Mouse (Mus musculus): Measurements from ENCODE around the gene Scn2b. TPM values are rescaled to one million over a fixed set of nuclear protein-coding genes. Genes with fewer than 3 reads are reported as not detected.

The Scn2b gene
- polyA plus RNA-seq, 1 experiment from 2014 or later: 3.8 TPM

GRCm38 (mm10) chr9:45171073-45171610, 53.6 kb downstream of the Scn2b start:
- Histone ChIP-seq H3K9me3 (ENCODE audit: control insufficient read depth, low read length) (0 out of 2 replicates have a peak, but pooled peaks cover 2% of the 10 kb centered on the region), H3K36me3 (ENCODE audit: control insufficient read depth, insufficient read depth, low read length) (no peaks in the 10 kb centered on the region), H3K9ac (ENCODE audit: low read length) (no peak overlapping the region), H3K27ac (ENCODE audit: low read depth) (no peak overlapping the region), H3K4me1 (replicated peaks; ENCODE audit: control insufficient read depth, insufficient read depth, low read length) (no peaks in the 10 kb centered on the region), H3K4me2 (ENCODE audit: low read length) (no peak overlapping the region), H3K27me3 (replicated peaks; ENCODE audit: control insufficient read depth, insufficient read depth, low read length) (no peaks in the 10 kb centered on the region), H3K4me3 (ENCODE audit: low read depth, low read length) (no peak overlapping the region)
- WGBS: 83% methylated on average over 1 of the region's 1 CpGs
- ATAC-seq (replicated peaks; ENCODE audit: low FRiP score, low TSS enrichment, low read depth) (no peak), DNase-seq (ENCODE audit: low spot score) (no peak)

- WGBS: 61% methylated on average over 3 of the region's 3 CpGs
- Histone ChIP-seq H3K36me3 (ENCODE audit: control insufficient read depth, insufficient read depth, low read length) (no peaks in the 10 kb centered on the region), H3K4me1 (replicated peaks; ENCODE audit: control insufficient read depth, insufficient read depth, low read length) (no peaks in the 10 kb centered on the region), H3K27ac (ENCODE audit: low read depth) (no peak overlapping the region), H3K4me2 (ENCODE audit: low read length) (no peak overlapping the region), H3K9me3 (ENCODE audit: control insufficient read depth, low read length) (0 out of 2 replicates have a peak, but pooled peaks cover 2% of the 10 kb centered on the region), H3K27me3 (replicated peaks; ENCODE audit: control insufficient read depth, insufficient read depth, low read length) (no peaks in the 10 kb centered on the region), H3K9ac (ENCODE audit: low read length) (no peak overlapping the region), H3K4me3 (ENCODE audit: low read depth, low read length) (no peak overlapping the region)
- DNase-seq (ENCODE audit: low spot score): no peak
- ATAC-seq (replicated peaks; ENCODE audit: low FRiP score, low TSS enrichment, low read depth): no peak
Measured at GRCm38 (mm10) chr9:45173475-45173874, 55.9 kb downstream of the Scn2b start.

- H3K27ac ChIP-seq (ENCODE audit: low read depth): no peak overlapping the region
Measured at GRCm38 (mm10) chr9:45179282-45179681, 61.7 kb downstream of the Scn2b start.

More at GRCm38 (mm10) chr9:45179282-45179681, 61.7 kb downstream of the Scn2b start:
- ATAC-seq (replicated peaks; ENCODE audit: low FRiP score, low TSS enrichment, low read depth): no peak
- no peaks in the 10 kb centered on the region for H3K27me3 ChIP-seq (replicated peaks; ENCODE audit: control insufficient read depth, insufficient read depth, low read length)
- DNase-seq (ENCODE audit: low spot score): no peak
- 85% methylated on average over 5 of the region's 5 CpGs for WGBS
- no peaks in the 10 kb centered on the region for H3K4me1 ChIP-seq (replicated peaks; ENCODE audit: control insufficient read depth, insufficient read depth, low read length)
- H3K9me3 ChIP-seq (ENCODE audit: control insufficient read depth, low read length): no peaks in the 10 kb centered on the region
- no peaks in the 10 kb centered on the region for H3K36me3 ChIP-seq (ENCODE audit: control insufficient read depth, insufficient read depth, low read length)
- H3K4me3 ChIP-seq (ENCODE audit: low read depth, low read length): no peak overlapping the region
- H3K9ac ChIP-seq (ENCODE audit: low read length): no peak overlapping the region
- H3K4me2 ChIP-seq (ENCODE audit: low read length): no peak overlapping the region

Other genes starting within 250 kb of the Scn2b start
- gene Kmt2a, start 236.5 kb upstream of the Scn2b start, polyA plus RNA-seq (2014; fragmentation: Nextera tagmentation; extraction: Ambion mirVana): 10.4 and 14.7 TPM in 2 replicates
- gene Atp5l, start 197.0 kb upstream of the Scn2b start, polyA plus RNA-seq (2014; fragmentation: Nextera tagmentation; extraction: Ambion mirVana): 722 and 905 TPM in 2 replicates
- 28.0 and 31.3 TPM in 2 replicates for gene Ube4a, start 152.2 kb upstream of the Scn2b start, polyA plus RNA-seq (2014; fragmentation: Nextera tagmentation; extraction: Ambion mirVana)
- gene Cd3g, start 137.4 kb upstream of the Scn2b start, polyA plus RNA-seq (2014; fragmentation: Nextera tagmentation; extraction: Ambion mirVana): 0.35 and 0.55 TPM in 2 replicates
- gene Cd3d, start 136.0 kb upstream of the Scn2b start, polyA plus RNA-seq (2014; fragmentation: Nextera tagmentation; extraction: Ambion mirVana): not detected in 2 replicates
- 0.49 TPM in 1 of 2 replicates, not detected in the other for gene Cd3e, start 108.2 kb upstream of the Scn2b start, polyA plus RNA-seq (2014; fragmentation: Nextera tagmentation; extraction: Ambion mirVana)
- gene Mpzl2, start 78.0 kb upstream of the Scn2b start, polyA plus RNA-seq (2014; fragmentation: Nextera tagmentation; extraction: Ambion mirVana): 26.7 and 27.0 TPM in 2 replicates
- 6.3 and 6.5 TPM in 2 replicates for gene Mpzl3, start 62.6 kb upstream of the Scn2b start, polyA plus RNA-seq (2014; fragmentation: Nextera tagmentation; extraction: Ambion mirVana)
- 42.7 and 49.4 TPM in 2 replicates for gene Jaml, start 38.6 kb upstream of the Scn2b start, polyA plus RNA-seq (2014; fragmentation: Nextera tagmentation; extraction: Ambion mirVana)
- not detected in 2 replicates for gene Scn4b, start 20.6 kb downstream of the Scn2b start, polyA plus RNA-seq (2014; fragmentation: Nextera tagmentation; extraction: Ambion mirVana)
- gene BC049352, start 64.2 kb downstream of the Scn2b start, polyA plus RNA-seq (2014; fragmentation: Nextera tagmentation; extraction: Ambion mirVana): 0.22 TPM in 1 of 2 replicates, not detected in the other
- gene Tmprss4, start 86.3 kb downstream of the Scn2b start, polyA plus RNA-seq (2014; fragmentation: Nextera tagmentation; extraction: Ambion mirVana): 22.3 and 23.2 TPM in 2 replicates
- 1.3 and 1.5 TPM in 2 replicates for gene Il10ra, start 151.4 kb downstream of the Scn2b start, polyA plus RNA-seq (2014; fragmentation: Nextera tagmentation; extraction: Ambion mirVana)
- 0.48 and 0.80 TPM in 2 replicates for gene Tmprss13, start 201.3 kb downstream of the Scn2b start, polyA plus RNA-seq (2014; fragmentation: Nextera tagmentation; extraction: Ambion mirVana)

Measured in intestine, embryonic 14.5 days (tissue).